Mouse (Mus musculus): Measurements from ENCODE around the gene Msh5.

DNA sequence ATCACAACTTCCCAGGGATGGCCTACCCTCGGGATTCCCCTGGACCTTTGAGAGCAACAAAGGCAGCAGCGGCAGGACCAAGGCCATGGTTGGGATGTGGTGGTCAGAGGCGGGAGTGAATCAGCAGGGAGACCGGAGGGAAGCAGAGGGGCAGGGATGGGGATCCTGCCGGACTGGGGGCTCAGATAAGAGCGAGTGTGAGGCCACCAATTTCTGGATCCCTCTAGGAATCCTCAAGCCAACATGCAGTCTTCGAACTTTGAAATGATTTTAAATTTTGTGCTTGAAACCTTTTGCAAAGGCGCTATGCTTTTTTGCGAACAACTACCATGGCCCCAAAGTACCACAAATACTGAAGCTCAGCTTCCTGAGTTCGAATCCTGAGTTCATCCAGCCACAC lies 19.5 kb upstream of the Msh5 start, which contains the start of gene Mpig6b:
- no peak for TF ChIP-seq CTCF (IDR thresholded peaks at IDR 0.05; ENCODE audit: low read depth)
- TF ChIP-seq EP300 (optimal IDR thresholded peaks at IDR 0.05): no peak

All from stomach, postnatal 0 days (tissue).